9 mouse cellular contexts compared by ENCODE assay signal in genomic region chr17:12759646-12760074, GRCm38 (mm10). TPM values are rescaled to one million over a fixed set of nuclear protein-coding genes. Genes with fewer than 3 reads are reported as not detected.
A peak's percentile ranks its signal among the peaks of the same experiment; 100 is the strongest.
DNase-seq lines count a peak whose midpoint lies in the region; TF ChIP-seq lines count a peak whose summit lies in the region.
"Had no signal": no experiment of that assay in that cellular context is flagged by ENCODE, and none has a peak within 500 bp of the region (broad histone marks: within the 10 kb centered on the region; RNA-seq: fewer than 3 reads in every experiment).

No protein-coding gene starts in this region.

- TF ChIP-seq EP300 in heart, adult 2 months (IDR thresholded peaks at IDR 0.05; ENCODE audit: insufficient read depth, low read depth, low read length) = peak; percentile 97

- H3K9ac ChIP-seq in heart, adult 2 months (ENCODE audit: low read depth, low read length) = no peak overlapping the region

- H3K36me3 ChIP-seq in heart, adult 2 months (ENCODE audit: control insufficient read depth, insufficient read depth, low read length) = peaks cover 25% of the 10 kb centered on the region
- H3K36me3 ChIP-seq in limb, embryonic 10.5 days = peaks cover 93% of the 10 kb centered on the region

- H3K9me3 ChIP-seq in limb, embryonic 10.5 days (replicated peaks) = no peaks in the 10 kb centered on the region

- H3K79me2 ChIP-seq in heart, adult 2 months (replicated peaks; ENCODE audit: control insufficient read depth, insufficient read depth, low read length) = peaks cover 2% of the 10 kb centered on the region; the same call in 1 of the 2 replicates

- no peak; the same call in 1 of the 2 replicates for TF ChIP-seq CTCF in heart, adult 2 months (IDR thresholded peaks at IDR 0.05)

- 15% methylated on average over 8 of the region's 8 CpGs for whole genome bisulfite sequencing in heart, adult 2 months
- 55% methylated on average over 8 of the region's 8 CpGs for WGBS in limb, embryonic 10.5 days

- DNase-seq in cerebellum, postnatal 10 days = peak; percentile 39 to 51
- no peak for DNase-seq in cerebellum, adult 8-10 months
- peak; percentile 87 for DNase-seq in adipocyte (ENCODE audit: low spot score)
- peak; percentile 73 to 88 for DNase-seq in heart, adult 2 months
- DNase-seq in limb, embryonic 10.5 days (ENCODE audit: low spot score) = no peak
- DNase-seq in thymus, postnatal 25 days = no peak
- DNase-seq in embryo, embryonic 9.5 days (ENCODE audit: extremely low spot score) = no peak
- DNase-seq in retina, embryonic 14.5 days (ENCODE audit: low spot score) = no peak
- DNase-seq: right cerebral cortex, postnatal 4 days had no signal

- no peak overlapping the region for H3K4me3 ChIP-seq in heart, adult 2 months
- H3K4me3 ChIP-seq in limb, embryonic 10.5 days = no peak overlapping the region

- intact Hi-C loops in heart, adult 2 months (cut with DNase I) = loop anchor here (2.0 kb wide), 2 partner anchors 31 to 33 kb away; no protein-coding TSS in a partner anchor

- H3K27me3 ChIP-seq in heart, adult 2 months (ENCODE audit: control insufficient read depth, insufficient read depth, low read length) = no peaks in the 10 kb centered on the region
- no peaks in the 10 kb centered on the region for H3K27me3 ChIP-seq in limb, embryonic 10.5 days (ENCODE audit: low read depth, poor library complexity, severe bottlenecking)

- peak overlapping the region; percentile 87 for H3K27ac ChIP-seq in heart, adult 2 months
- H3K27ac ChIP-seq in limb, embryonic 10.5 days = peak overlapping the region; percentile 4; the same call in 1 of the 2 replicates

- no peak for TF ChIP-seq POLR2A in heart, adult 2 months (IDR thresholded peaks at IDR 0.05; ENCODE audit: insufficient read depth, low read depth, low read length)

- peaks cover 46% of the 10 kb centered on the region for H3K4me1 ChIP-seq in heart, adult 2 months (ENCODE audit: control insufficient read depth, insufficient read depth, low read length)
- peaks cover 67% of the 10 kb centered on the region for H3K4me1 ChIP-seq in limb, embryonic 10.5 days

RNA-seq across cellular contexts. Expression of gene Igf2r, which starts 9.8 kb away (rescaled TPM):
- 100 to 1,000 TPM in 1 of 2 experiments, 10 to 100 TPM in 1; 98.9 to 116 TPM for total RNA-seq in heart, adult 2 months (2021)
- polyA plus RNA-seq in heart, adult 2 months (2012; rRNA removed) = 34.0 and 53.7 TPM in 2 replicates
- 30.3 and 35.6 TPM in 2 replicates for polyA plus RNA-seq in limb, embryonic 10.5 days (2016; fragmentation: Nextera tagmentation; extraction: Ambion mirVana)

Comparison
In these comparisons a context has a peak if more than half of its experiments do, and no peak if none do; other contexts are left out.
1. DNase-seq: peak in cerebellum, postnatal 10 days (2 of 2), adipocyte (single experiment) and heart, adult 2 months (2 of 2); none in cerebellum, adult 8-10 months (single experiment), limb, embryonic 10.5 days (single experiment), thymus, postnatal 25 days (single experiment), embryo, embryonic 9.5 days (single experiment) and retina, embryonic 14.5 days (single experiment).